Mouse (Mus musculus) Patski (cell line): ENCODE results near the gene Secisbp2. TPM values are rescaled to one million over a fixed set of nuclear protein-coding genes. Genes with fewer than 3 reads are reported as not detected.

Experiments
- ATAC-seq: fragments of 100-300 bp; one replicate; pipeline ENCODE4 v1.8.0; 2021
- CTCF ChIA-PET: fragments of 350-600 bp; sonication (Branson Sonifier 250); formaldehyde crosslinking; loops from one replicate; lab custom pipeline; 2022; ENCODE audit warnings: inconsistent platforms; lab: Charles Lee
- POLR2A ChIA-PET: fragments of 350-600 bp; sonication (Branson Sonifier 250); formaldehyde crosslinking; loops from one replicate; lab custom pipeline; 2022; ENCODE audit warnings: antibody characterized with exemption, inconsistent platforms; lab: Charles Lee
- DNase-seq: peaks from one replicate; pipeline ENCODE4 v3.0.0-alpha.2; 2011; ENCODE audit warnings: low read depth, low spot score
- H3K27me3 ChIP-seq: fragments of 371-371 bp; one replicate; pipeline ENCODE4 v1.5.1; 2021
- CTCF ChIP-seq: fragments of 100-300 bp; IDR thresholded peaks from one replicate; pipeline ENCODE4 v1.5.1; 2021
- in situ Hi-C: fragments of 300-500 bp; cut with MboI; formaldehyde crosslinking; loops from 3 replicates; pipeline ENCODE4 v1.11.1; 2018; ENCODE audit warnings: low pct_unique_long_range_greater_than_20kb, mixed read lengths
- polyA plus RNA-seq: library from polyadenylated mRNA; unstranded; gene quantifications from one replicate; pipeline ENCODE4 v1.2.3, GENCODE M21; 2021

Gene Secisbp2
- 16.1 TPM for polyA plus RNA-seq

- ATAC-seq (peak; percentile 90), DNase-seq (no peak)
- ChIA-PET POLR2A (interaction anchor here (1.0 to 1.6 kb wide), 2 partner anchors 11 to 116 kb away, joined by 3 to 5 read pairs; no protein-coding TSS in a partner anchor), CTCF (interaction anchor here (0.7 to 1.1 kb wide), 5 partner anchors 10 to 316 kb away, joined by 3 to 4 read pairs (median 3); no protein-coding TSS in a partner anchor)
- in situ Hi-C loops = loop anchor here (10.0 to 25.0 kb wide), 3 partner anchors 143 to 586 kb away; partner anchors contain the start of gene Sema4d
- no peak for TF ChIP-seq CTCF
- H3K27me3 ChIP-seq = no peaks in the 10 kb centered on the region
Measured at GRCm38 (mm10) chr13:51651408-51652064, at the start of gene Secisbp2. Secisbp2 (plus strand) TSS chr13:51651697.

GRCm38 (mm10) chr13:51602764-51603163, 48.7 kb upstream of the Secisbp2 start:
- ChIA-PET CTCF (no interaction called here), POLR2A (no interaction called here)
- no peak for TF ChIP-seq CTCF
- in situ Hi-C loops = no loop called here
- ATAC-seq (no peak), DNase-seq (no peak)
- peaks cover 10% of the 10 kb centered on the region for H3K27me3 ChIP-seq

GRCm38 (mm10) chr13:51603221-51603893, 48.1 kb upstream of the Secisbp2 start:
- in situ Hi-C loops = no loop called here
- CTCF ChIA-PET = no interaction called here
- POLR2A ChIA-PET = no interaction called here
- no peak for ATAC-seq
- peaks cover 10% of the 10 kb centered on the region for H3K27me3 ChIP-seq
- DNase-seq = no peak
- TF ChIP-seq CTCF = no peak

GRCm38 (mm10) chr13:51603894-51604244, 47.6 kb upstream of the Secisbp2 start:
- ChIA-PET CTCF (no interaction called here), POLR2A (no interaction called here)
- in situ Hi-C loops = no loop called here
- DNase-seq = no peak
- ATAC-seq = no peak
- TF ChIP-seq CTCF = no peak
- peaks cover 10% of the 10 kb centered on the region for H3K27me3 ChIP-seq

GRCm38 (mm10) chr13:51609231-51609630, 42.3 kb upstream of the Secisbp2 start:
- ChIA-PET POLR2A (no interaction called here), CTCF (no interaction called here)
- TF ChIP-seq CTCF = no peak
- in situ Hi-C loops = no loop called here
- H3K27me3 ChIP-seq = peaks cover 9% of the 10 kb centered on the region
- ATAC-seq (no peak), DNase-seq (no peak)

- ATAC-seq = no peak
- peaks cover 14% of the 10 kb centered on the region for H3K27me3 ChIP-seq
- no peak for DNase-seq
- ChIA-PET CTCF (no interaction called here), POLR2A (no interaction called here)
- TF ChIP-seq CTCF = no peak
- in situ Hi-C loops = loop anchor here (10.0 kb wide), 2 partner anchors 156 to 186 kb away; no protein-coding TSS in a partner anchor
Measured at GRCm38 (mm10) chr13:51611060-51611459, 40.4 kb upstream of the Secisbp2 start.

- POLR2A ChIA-PET = interaction anchor here (0.6 kb wide), 1 partner anchor 112 kb away, joined by 3 read pairs; no protein-coding TSS in a partner anchor
- DNase-seq (no peak), ATAC-seq (no peak)
- CTCF ChIA-PET = no interaction called here
- in situ Hi-C loops = loop anchor here (10.0 kb wide), 2 partner anchors 157 to 187 kb away; no protein-coding TSS in a partner anchor
- peaks cover 15% of the 10 kb centered on the region for H3K27me3 ChIP-seq
- no peak for TF ChIP-seq CTCF
Measured at GRCm38 (mm10) chr13:51611500-51611899, 40.0 kb upstream of the Secisbp2 start.

GRCm38 (mm10) chr13:51615815-51616214, 35.7 kb upstream of the Secisbp2 start:
- H3K27me3 ChIP-seq = peaks cover 18% of the 10 kb centered on the region
- ChIA-PET CTCF (interaction anchor here (1.1 kb wide), 1 partner anchor 90 kb away, joined by 3 read pairs; no protein-coding TSS in a partner anchor), POLR2A (no interaction called here)
- TF ChIP-seq CTCF = no peak
- no peak for DNase-seq
- no peak for ATAC-seq
- in situ Hi-C loops = loop anchor here (5.0 to 10.0 kb wide), 3 partner anchors 161 to 669 kb away; no protein-coding TSS in a partner anchor

GRCm38 (mm10) chr13:51616417-51617044, 35.0 kb upstream of the Secisbp2 start:
- ATAC-seq (peak; percentile 80), DNase-seq (peak; percentile 70)

GRCm38 (mm10) chr13:51617306-51617705, 34.2 kb upstream of the Secisbp2 start:
- DNase-seq (no peak), ATAC-seq (no peak)
- peaks cover 15% of the 10 kb centered on the region for H3K27me3 ChIP-seq
- POLR2A ChIA-PET = no interaction called here
- TF ChIP-seq CTCF = no peak
- in situ Hi-C loops = loop anchor here (5.0 to 10.0 kb wide), 3 partner anchors 163 to 670 kb away; no protein-coding TSS in a partner anchor
- CTCF ChIA-PET = interaction anchor here (0.9 to 1.5 kb wide), 3 partner anchors 14 to 77 kb away, joined by 3 to 8 read pairs (median 3); no protein-coding TSS in a partner anchor

More at GRCm38 (mm10) chr13:51616417-51617044, 35.0 kb upstream of the Secisbp2 start:
- ChIA-PET CTCF (no interaction called here), POLR2A (no interaction called here)
- in situ Hi-C loops = loop anchor here (5.0 to 10.0 kb wide), 3 partner anchors 162 to 669 kb away; no protein-coding TSS in a partner anchor
- no peak for TF ChIP-seq CTCF
- peaks cover 18% of the 10 kb centered on the region for H3K27me3 ChIP-seq
